Mouse (Mus musculus) hindbrain, embryonic 15.5 days (tissue): Measurements from ENCODE around the gene Tlcd2. TPM values are rescaled to one million over a fixed set of nuclear protein-coding genes. Genes with fewer than 3 reads are reported as not detected.

Experiments used
- ATAC-seq: fragments of 200-750 bp; cut with Nextera tagmentation; 2 replicates; pipeline ENCODE4 v1.8.0; 2017; ENCODE audit warnings: low read depth, moderate number of reproducible peaks, moderate TSS enrichment; ENCODE audit not compliant: low FRiP score
- H3K27ac ChIP-seq: fragments of 300-500 bp; sonication (generic); replicated peaks from 2 replicates; pipeline ENCODE4 v1.5.1; 2015; ENCODE audit warnings: mild to moderate bottlenecking, inconsistent platforms
- H3K27me3 ChIP-seq: fragments of 300-500 bp; sonication (generic); 2 replicates; pipeline ENCODE4 v1.6.1; 2015; ENCODE audit warnings: control low read depth, inconsistent platforms
- H3K36me3 ChIP-seq: fragments of 300-500 bp; sonication (generic); 2 replicates; pipeline ENCODE4 v1.6.1; 2015; ENCODE audit warnings: control low read depth, inconsistent platforms
- H3K4me1 ChIP-seq: fragments of 300-500 bp; sonication (generic); replicated peaks from 2 replicates; pipeline ENCODE4 v1.6.1; 2015; ENCODE audit warnings: control low read depth, inconsistent platforms
- H3K4me2 ChIP-seq: fragments of 300-500 bp; sonication (generic); 2 replicates; pipeline ENCODE4 v1.6.1; 2015; ENCODE audit warnings: moderate library complexity, mild to moderate bottlenecking, inconsistent platforms
- H3K4me3 ChIP-seq: fragments of 300-500 bp; sonication (generic); 2 replicates; pipeline ENCODE4 v1.5.1; 2015; ENCODE audit warnings: mild to moderate bottlenecking, inconsistent platforms
- H3K9ac ChIP-seq: fragments of 300-500 bp; sonication (generic); 2 replicates; pipeline ENCODE4 v1.6.1; 2015; ENCODE audit warnings: inconsistent platforms
- H3K9me3 ChIP-seq: fragments of 300-500 bp; sonication (generic); 2 replicates; pipeline ENCODE4 v1.6.1; 2016; ENCODE audit warnings: control low read depth, inconsistent platforms
- WGBS: fragments of 180-500 bp; shearing (Covaris S2); methylation state at CpG from one replicate; pipeline ENCODE4 v1.1.7; 2015; 5-methylcytosine and 5-hydroxymethylcytosine counted together
- polyA plus RNA-seq: library from polyadenylated mRNA; unstranded; fragments of >200 nt; fragmentation: Nextera tagmentation; extraction: Ambion mirVana; gene quantifications from 2 replicates; pipeline ENCODE4 v1.2.1, GENCODE M21; 2015

Tlcd2 gene
- polyA plus RNA-seq, 1 experiment from 2014 or later: 3.1 TPM

DNA sequence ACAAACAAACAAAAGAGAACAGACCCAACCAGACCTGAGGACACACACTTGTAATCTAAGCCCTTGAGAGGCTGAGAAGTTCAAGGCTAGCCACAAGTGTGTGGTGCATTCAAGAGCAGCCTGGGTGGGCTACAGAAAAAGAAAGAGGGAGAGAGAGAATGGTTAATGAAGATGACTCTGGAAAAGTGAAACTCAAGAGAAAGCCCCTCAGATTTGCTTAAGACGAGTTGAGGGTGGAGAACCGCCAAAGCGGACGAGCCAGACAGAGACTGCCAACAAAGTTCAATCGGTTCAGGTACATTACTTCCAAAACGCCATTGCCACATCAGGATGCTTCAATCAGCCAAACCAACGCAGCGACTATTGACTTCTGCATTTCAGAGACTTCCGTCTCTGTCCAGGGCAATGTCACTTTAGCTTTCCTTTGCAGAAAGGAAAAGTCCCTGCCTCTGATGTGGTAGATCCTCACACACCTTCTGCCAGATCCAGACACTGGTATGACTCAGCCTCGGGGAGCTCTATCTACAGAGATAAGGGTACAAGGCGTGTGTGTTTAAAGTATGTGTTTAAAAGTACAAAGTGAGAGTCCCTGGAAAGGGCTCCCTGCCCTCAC, 11.1 kb downstream of the Tlcd2 start:
- H3K36me3 ChIP-seq: no peaks in the 10 kb centered on the region
- H3K9ac ChIP-seq: no peak overlapping the region
- H3K4me1 ChIP-seq: no peaks in the 10 kb centered on the region; the same call in 1 of the 2 replicates
- no peak overlapping the region for H3K27ac ChIP-seq
- no peaks in the 10 kb centered on the region for H3K9me3 ChIP-seq
- no peak for ATAC-seq
- H3K4me3 ChIP-seq: no peak overlapping the region
- no peak overlapping the region for H3K4me2 ChIP-seq
- H3K27me3 ChIP-seq: 0 out of 2 replicates have a peak, but pooled peaks cover 4% of the 10 kb centered on the region
- WGBS: 88% methylated on average over 11 of the region's 11 CpGs

DNA sequence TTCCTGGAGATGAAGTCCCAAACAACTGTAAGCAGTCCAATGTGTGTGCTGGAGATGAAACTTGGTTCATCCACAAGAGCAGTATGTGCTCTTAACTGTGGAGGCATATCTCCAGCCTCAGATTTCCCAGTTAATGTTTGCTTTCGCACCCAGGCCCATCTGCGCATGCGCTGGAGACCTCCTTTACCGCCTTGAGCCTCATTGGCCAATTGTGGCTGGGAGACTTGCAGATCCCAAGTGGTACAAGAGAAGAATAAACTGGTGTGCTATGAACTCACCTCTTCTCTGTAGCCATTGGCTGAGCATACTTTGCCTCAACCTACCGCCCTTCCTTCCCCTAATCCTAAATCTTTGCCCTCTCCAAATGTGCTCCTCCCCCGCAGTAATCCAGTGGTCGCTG, 11.9 kb downstream of the Tlcd2 start:
- 69% methylated on average over 7 of the region's 7 CpGs for WGBS
- no peak overlapping the region for H3K4me3 ChIP-seq
- H3K9me3 ChIP-seq: no peaks in the 10 kb centered on the region
- H3K9ac ChIP-seq: no peak overlapping the region
- H3K4me1 ChIP-seq: no peaks in the 10 kb centered on the region
- no peak for ATAC-seq
- H3K27me3 ChIP-seq: 0 out of 2 replicates have a peak, but pooled peaks cover 4% of the 10 kb centered on the region
- no peak overlapping the region for H3K27ac ChIP-seq
- no peak overlapping the region for H3K4me2 ChIP-seq
- no peaks in the 10 kb centered on the region for H3K36me3 ChIP-seq

DNA sequence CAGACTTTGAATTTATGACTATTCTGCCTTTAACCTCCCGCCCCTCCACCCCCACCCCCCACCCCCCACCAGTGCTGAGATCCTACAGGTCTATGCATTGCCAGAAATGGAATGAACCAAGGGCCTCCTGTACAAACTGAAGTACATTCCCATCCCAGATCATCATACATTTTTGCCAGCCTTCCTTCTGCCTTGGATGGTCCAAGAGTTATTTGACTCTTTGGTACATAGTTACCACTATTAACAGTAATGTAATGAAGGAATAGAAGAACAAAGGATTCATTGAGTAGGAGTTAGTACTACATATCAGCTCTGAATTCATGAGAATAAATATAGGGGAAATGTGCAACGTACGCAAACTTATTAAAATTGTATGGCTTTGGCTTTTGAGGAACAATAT, 24.7 kb downstream of the Tlcd2 start:
- H3K9ac ChIP-seq: no peak overlapping the region
- peaks cover 13% of the 10 kb centered on the region for H3K4me1 ChIP-seq
- H3K9me3 ChIP-seq: no peaks in the 10 kb centered on the region
- ATAC-seq: peak; percentile 59
- H3K36me3 ChIP-seq: peaks cover 20% of the 10 kb centered on the region
- H3K4me3 ChIP-seq: peak overlapping the region; percentile 90
- H3K27ac ChIP-seq: peak overlapping the region; percentile 50; the same call in 1 of the 2 replicates
- peak overlapping the region; percentile 52 for H3K4me2 ChIP-seq
- H3K27me3 ChIP-seq: no peaks in the 10 kb centered on the region; the same call in 1 of the 2 replicates
- WGBS: 24% methylated on average over 3 of the region's 3 CpGs

DNA sequence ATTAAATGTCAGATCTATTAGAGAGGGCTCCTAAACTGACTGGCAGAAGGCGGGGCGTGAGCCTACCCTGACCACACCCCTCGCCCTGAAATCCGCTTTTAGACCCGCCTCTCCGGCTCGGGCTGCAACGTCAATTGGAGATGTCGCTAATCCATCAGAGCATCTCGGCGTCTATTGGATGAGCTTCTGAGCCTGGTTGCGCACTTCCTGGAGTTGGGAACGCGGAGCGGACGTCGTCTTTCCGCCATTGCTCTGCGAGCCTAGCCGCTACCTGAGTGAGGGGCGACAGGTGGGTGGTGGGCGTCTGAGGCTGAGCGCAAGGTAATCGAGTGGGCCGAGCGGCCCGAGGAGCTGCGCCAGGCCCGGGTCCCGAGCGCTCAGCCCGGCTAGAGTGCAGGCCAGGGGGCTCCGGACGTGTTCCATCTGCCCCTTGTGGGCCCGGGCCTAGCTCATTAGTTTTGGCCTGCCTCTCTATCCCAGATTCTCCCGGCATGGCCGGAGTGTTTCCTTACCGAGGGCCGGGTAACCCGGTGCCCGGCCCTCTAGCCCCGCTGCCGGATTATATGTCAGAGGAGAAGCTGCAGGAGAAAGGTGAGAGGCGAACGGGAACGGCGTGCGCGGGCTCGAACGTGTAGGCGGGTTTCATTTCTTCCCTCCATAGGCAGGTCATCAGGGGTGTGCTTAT, 25.2 kb downstream of the Tlcd2 start, which contains the start of gene Prpf8:
TSS of gene Prpf8 (plus strand) at position 216 of the 685 bp plus-strand sequence.
- under 1% methylated on average over 51 of the region's 52 CpGs for WGBS
- Histone ChIP-seq H3K27ac (peak within 1 kb of the TSS; percentile 79), H3K9ac (peak within 1 kb of the TSS; percentile 78), H3K4me3 (peak within 1 kb of the TSS; percentile 90), H3K36me3 (peaks cover 26% of the 10 kb centered on the region), H3K9me3 (no peaks in the 10 kb centered on the region), H3K4me2 (peak within 1 kb of the TSS; percentile 94), H3K4me1 (peaks cover 13% of the 10 kb centered on the region), H3K27me3 (no peaks in the 10 kb centered on the region; the same call in 1 of the 2 replicates)
- ATAC-seq: peak; percentile 100

DNA sequence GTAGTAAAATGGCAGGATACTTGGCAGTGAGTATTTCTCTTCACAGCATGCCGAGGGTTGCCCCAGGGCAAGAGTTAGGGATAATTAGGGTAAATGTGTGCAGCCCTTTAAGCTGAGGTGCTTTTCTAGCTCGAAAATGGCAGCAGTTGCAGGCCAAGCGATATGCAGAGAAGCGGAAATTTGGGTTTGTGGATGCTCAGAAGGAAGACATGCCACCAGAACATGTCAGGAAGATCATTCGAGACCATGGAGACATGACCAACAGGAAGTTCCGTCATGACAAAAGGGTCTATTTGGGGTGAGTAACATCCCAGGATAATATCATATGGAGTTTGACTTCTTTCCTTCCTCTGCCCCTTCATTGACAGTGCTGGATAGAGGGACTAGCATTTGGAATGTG, 26.0 kb downstream of the Tlcd2 start:
- no peak for ATAC-seq
- peak overlapping the region; percentile 78 for H3K9ac ChIP-seq
- peak overlapping the region; percentile 79; the same call in 1 of the 2 replicates for H3K27ac ChIP-seq
- H3K27me3 ChIP-seq: no peaks in the 10 kb centered on the region; the same call in 1 of the 2 replicates
- no peaks in the 10 kb centered on the region for H3K9me3 ChIP-seq
- peak overlapping the region; percentile 94 for H3K4me2 ChIP-seq
- 54% methylated on average over 6 of the region's 6 CpGs for WGBS
- H3K36me3 ChIP-seq: peaks cover 33% of the 10 kb centered on the region
- peaks cover 13% of the 10 kb centered on the region for H3K4me1 ChIP-seq
- peak overlapping the region; percentile 90 for H3K4me3 ChIP-seq

DNA sequence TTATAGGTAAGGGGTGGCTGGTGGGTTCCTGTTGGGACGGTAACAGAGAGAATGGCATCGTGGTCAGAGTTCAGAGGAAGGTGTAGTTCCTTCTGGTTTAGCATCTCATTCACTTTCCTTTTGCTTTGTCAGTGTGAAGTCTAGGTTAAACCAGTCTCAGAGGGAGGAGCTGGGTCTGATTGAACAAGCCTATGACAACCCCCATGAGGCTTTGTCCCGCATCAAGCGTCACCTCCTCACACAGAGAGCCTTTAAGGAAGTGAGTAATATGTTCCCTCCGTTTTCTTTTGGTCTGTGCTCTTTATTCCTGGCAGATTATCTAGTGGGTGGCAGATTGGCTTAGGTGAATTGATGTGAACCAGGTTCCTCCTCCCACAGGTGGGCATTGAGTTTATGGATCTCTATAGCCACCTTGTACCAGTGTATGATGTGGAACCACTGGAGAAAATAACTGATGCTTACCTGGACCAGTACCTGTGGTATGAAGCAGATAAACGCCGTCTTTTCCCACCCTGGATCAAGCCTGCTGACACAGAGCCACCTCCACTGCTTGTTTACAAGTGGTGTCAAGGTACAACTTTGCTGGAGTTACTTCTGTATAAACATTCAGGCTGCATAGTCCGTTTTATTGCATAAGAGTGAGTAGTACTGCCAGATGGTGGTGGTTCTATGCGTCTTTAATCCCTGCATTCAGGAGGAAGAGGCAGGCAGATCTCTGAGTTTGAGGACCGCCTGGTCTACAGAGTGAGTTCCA, 33.0 kb downstream of the Tlcd2 start:
- 92% methylated on average over 10 of the region's 10 CpGs for WGBS
- no peak overlapping the region for H3K4me2 ChIP-seq
- no peaks in the 10 kb centered on the region for H3K4me1 ChIP-seq
- no peak overlapping the region for H3K4me3 ChIP-seq
- no peak overlapping the region for H3K27ac ChIP-seq
- H3K9ac ChIP-seq: no peak overlapping the region
- no peaks in the 10 kb centered on the region for H3K27me3 ChIP-seq
- H3K36me3 ChIP-seq: peaks cover 100% of the 10 kb centered on the region
- no peak for ATAC-seq
- no peaks in the 10 kb centered on the region for H3K9me3 ChIP-seq

DNA sequence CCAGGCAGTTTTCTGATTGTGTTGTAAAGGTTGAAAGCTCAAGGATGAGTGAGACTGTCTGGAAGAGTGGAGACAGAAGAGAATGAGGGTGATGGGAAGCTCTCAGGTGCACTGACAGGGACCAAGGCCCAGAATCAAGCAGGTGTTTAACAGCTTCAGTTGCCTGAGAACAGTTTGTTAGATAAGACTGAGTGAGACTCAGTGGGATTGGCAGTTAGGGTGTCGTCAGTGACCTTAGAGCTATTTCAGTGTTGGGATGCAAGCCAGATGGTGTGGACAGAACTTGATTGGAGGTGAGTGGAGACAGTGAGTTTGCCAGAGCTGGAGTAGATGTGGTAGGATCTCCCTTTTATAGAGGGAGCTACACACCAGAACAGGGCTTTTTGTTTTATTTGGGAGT, 36.6 kb downstream of the Tlcd2 start:
- no peak overlapping the region for H3K4me2 ChIP-seq
- no peak for ATAC-seq
- no peaks in the 10 kb centered on the region for H3K27me3 ChIP-seq
- H3K27ac ChIP-seq: no peak overlapping the region
- peaks cover 99% of the 10 kb centered on the region for H3K36me3 ChIP-seq
- no peaks in the 10 kb centered on the region for H3K9me3 ChIP-seq
- H3K4me3 ChIP-seq: no peak overlapping the region
- 83% methylated on average over 1 of the region's 1 CpGs for WGBS
- no peaks in the 10 kb centered on the region for H3K4me1 ChIP-seq
- no peak overlapping the region for H3K9ac ChIP-seq

DNA sequence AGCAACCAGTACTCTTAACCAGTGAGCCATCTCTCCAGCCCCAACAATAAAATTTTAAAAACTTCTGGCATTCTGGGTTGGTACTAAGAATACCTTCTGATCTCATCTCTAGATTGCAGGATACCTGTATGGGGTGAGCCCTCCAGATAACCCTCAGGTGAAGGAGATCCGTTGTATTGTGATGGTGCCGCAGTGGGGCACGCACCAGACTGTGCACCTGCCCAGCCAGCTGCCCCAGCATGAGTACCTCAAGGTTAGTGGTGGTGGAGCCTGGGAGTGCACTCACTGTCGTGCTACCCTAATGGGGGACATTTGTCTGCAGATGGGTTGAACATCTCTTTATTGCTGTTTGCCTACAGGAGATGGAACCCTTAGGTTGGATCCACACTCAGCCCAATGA, 46.6 kb downstream of the Tlcd2 start:
- Histone ChIP-seq H3K4me3 (no peak overlapping the region), H3K4me2 (no peak overlapping the region), H3K9me3 (no peaks in the 10 kb centered on the region), H3K9ac (no peak overlapping the region), H3K27me3 (no peaks in the 10 kb centered on the region), H3K4me1 (peaks cover 20% of the 10 kb centered on the region), H3K36me3 (peaks cover 60% of the 10 kb centered on the region), H3K27ac (no peak overlapping the region)
- ATAC-seq: no peak
- 98% methylated on average over 4 of the region's 4 CpGs for WGBS

DNA sequence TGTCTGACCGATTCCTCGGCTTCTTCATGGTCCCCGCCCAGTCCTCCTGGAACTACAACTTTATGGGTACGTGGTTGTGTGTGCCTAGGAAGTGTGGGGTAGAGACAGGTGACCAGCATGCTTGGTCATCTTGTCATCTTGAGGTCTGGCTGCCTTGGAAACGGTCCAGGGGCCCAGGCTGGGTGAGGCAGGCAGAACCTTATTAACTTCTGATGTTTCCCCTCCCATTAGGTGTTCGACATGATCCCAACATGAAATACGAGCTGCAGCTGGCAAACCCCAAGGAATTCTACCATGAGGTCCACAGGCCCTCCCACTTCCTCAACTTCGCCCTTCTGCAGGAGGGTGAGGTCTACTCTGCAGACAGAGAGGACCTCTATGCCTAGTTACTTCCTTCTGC, 47.4 kb downstream of the Tlcd2 start:
- Histone ChIP-seq H3K4me3 (no peak overlapping the region), H3K4me2 (no peak overlapping the region), H3K4me1 (peaks cover 20% of the 10 kb centered on the region), H3K27ac (no peak overlapping the region), H3K36me3 (peaks cover 53% of the 10 kb centered on the region), H3K9ac (no peak overlapping the region), H3K27me3 (no peaks in the 10 kb centered on the region), H3K9me3 (no peaks in the 10 kb centered on the region)
- 77% methylated on average over 8 of the region's 8 CpGs for WGBS
- ATAC-seq: no peak

DNA sequence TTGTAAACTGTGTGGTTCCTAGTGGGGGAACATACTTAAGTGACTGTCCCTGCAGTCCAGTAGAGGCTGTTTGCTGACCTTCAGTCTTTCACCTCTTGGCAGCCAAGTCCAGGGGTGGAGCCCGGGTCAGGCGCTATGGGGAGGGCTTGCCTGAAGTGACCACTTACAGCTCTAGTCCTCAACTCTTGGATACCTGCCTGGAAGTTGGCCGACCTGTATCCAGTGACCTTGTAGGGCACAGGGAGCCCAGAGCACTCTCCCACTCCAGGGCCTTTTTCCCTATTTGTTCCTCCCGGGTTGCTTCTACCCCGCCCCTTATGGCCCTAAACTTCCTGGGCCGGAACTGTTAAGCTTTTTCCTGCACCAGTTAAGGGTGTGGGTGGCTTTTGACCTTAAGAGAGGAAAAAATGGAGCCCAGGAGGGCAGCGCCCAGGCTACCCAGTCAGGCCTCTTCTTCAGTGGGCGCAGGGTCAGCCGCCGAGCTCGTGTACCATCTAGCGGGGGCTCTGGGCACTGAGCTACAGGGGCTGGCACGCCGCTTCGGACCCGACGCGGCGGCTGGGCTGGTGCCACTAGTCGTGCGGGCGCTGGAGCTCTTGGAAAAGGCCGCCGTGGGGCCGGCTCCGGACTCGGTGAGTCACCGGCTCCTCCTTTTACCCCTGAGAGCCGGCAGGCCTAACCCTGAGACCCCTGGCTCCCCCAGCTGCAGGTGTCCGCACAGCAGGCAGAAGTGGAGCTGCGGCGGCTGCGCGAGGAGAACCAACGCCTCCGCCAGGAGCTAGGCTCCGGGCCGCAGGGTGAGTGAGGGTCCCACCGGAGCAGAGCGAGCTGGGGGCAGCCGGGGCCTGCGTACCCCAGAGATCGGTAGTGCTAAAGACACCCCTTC, 48.5 kb downstream of the Tlcd2 start, which contains the start of gene Rilp:
TSS of gene Rilp (plus strand) at position 354 of the 886 bp plus-strand sequence.
- H3K36me3 ChIP-seq: peaks cover 42% of the 10 kb centered on the region
- H3K4me3 ChIP-seq: peak within 1 kb of the TSS; percentile 52
- peak within 1 kb of the TSS; percentile 92 for H3K4me2 ChIP-seq
- peaks cover 20% of the 10 kb centered on the region for H3K4me1 ChIP-seq
- peak within 1 kb of the TSS; percentile 79 for H3K27ac ChIP-seq
- peak within 1 kb of the TSS; percentile 42 for H3K9ac ChIP-seq
- WGBS: 3% methylated on average over 43 of the region's 43 CpGs
- H3K9me3 ChIP-seq: no peaks in the 10 kb centered on the region
- no peaks in the 10 kb centered on the region for H3K27me3 ChIP-seq
- peak; percentile 68 for ATAC-seq

DNA sequence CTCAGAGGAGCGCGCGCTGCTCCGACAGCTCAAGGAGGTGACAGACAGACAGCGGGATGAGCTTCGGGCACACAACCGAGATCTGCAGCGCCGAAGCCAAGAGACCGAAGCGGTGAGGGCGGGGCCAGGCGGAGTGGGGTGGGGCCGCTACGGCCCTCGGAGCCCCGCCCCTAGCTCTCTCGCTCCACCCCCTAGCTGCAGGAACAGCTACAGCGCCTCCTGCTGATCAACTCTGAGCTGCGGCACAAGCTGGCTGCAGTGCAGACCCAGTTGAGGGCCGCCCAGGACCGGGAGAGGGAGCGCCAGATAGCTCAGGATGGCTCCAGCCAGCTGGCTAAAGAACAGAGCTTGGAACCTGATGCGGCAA, 49.1 kb downstream of the Tlcd2 start:
- H3K4me2 ChIP-seq: peak overlapping the region; percentile 92
- peaks cover 37% of the 10 kb centered on the region for H3K36me3 ChIP-seq
- H3K4me3 ChIP-seq: peak overlapping the region; percentile 52
- H3K27ac ChIP-seq: peak overlapping the region; percentile 79
- ATAC-seq: peak; percentile 91
- H3K9ac ChIP-seq: peak overlapping the region; percentile 42
- WGBS: 3% methylated on average over 24 of the region's 24 CpGs
- H3K4me1 ChIP-seq: peaks cover 20% of the 10 kb centered on the region
- no peaks in the 10 kb centered on the region for H3K27me3 ChIP-seq
- no peaks in the 10 kb centered on the region for H3K9me3 ChIP-seq
